Mouse (Mus musculus) monocyte, adult 5-6 weeks (primary cell): ENCODE results near the gene Znhit3. TPM values are rescaled to one million over a fixed set of nuclear protein-coding genes. Genes with fewer than 3 reads are reported as not detected.
"Not testable (repeated sequence)": the region's sequence is repeated elsewhere in the genome, so short reads cannot be mapped to it uniquely, and the experiment has no call there.

Experiments
- ATAC-seq: fragments of 153-309, 156-312 bp; replicated peaks from 2 replicates; pipeline ENCODE4 v1.8.0; 2017; ENCODE audit warnings: mild to moderate bottlenecking; ENCODE audit not compliant: low TSS enrichment, insufficient number of reproducible peaks, severe bottlenecking, poor library complexity, low FRiP score
- total RNA-seq: library from RNA; stranded (forward); fragments of 200-1000, 200-491, 200-594 nt; gene quantifications from 3 replicates; pipeline ENCODE4 v1.2.3, GENCODE M21; 2017

Gene Znhit3
- total RNA-seq, 1 experiment from 2014 or later: 8.6 TPM

- ATAC-seq: 0 out of 2 replicates have a peak, but pooled peaks have one; percentile 4
Measured at GRCm38 (mm10) chr11:84880971-84881370, 35.2 kb downstream of the Znhit3 start.

GRCm38 (mm10) chr11:84880465-84880961 is 35.7 kb downstream of the Znhit3 start:
- peak; percentile 71 for ATAC-seq

DNA sequence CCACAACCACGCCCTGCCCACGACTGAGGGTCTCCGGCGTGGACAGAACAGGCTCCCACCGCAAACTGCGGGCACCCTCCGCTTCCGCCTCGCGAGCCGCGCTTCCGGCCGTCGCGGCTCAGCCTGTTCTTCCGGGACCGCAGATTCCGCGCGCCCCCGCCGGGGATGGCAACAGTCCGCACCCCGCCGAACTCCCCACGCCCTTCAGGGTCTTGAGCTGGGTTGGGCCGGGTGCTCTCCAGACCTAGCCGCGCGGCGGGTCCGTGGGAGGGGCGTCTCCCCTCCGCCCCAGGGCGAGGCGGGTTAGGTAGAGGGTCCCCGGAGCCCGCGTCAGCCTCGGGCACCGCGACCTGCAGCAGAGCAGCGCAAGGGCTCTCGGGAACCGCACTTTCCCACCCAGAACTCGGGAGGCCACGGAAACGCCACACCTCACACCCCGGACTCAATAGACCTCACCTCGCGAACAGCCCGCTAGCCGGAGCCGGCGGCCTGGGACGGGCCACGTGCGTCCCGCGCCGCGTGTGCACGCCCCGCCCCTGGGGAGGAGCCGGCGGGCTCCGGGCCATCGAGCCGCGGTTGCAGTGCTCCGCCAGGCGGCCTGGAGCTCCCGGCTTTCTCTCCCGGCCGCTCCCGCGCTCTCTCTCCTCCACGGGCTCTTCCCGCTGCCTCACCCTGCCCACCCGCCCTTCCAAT is 36.2 kb downstream of the Znhit3 start, which contains the start of the genes Myo19 and Pigw:
Myo19 (plus strand) TSS at position 377 of the 693 bp plus-strand sequence.
Pigw (minus strand) TSS at position 514 of the 693 bp plus-strand sequence.
- peak; percentile 72 for ATAC-seq

- ATAC-seq: no peak
Measured at GRCm38 (mm10) chr11:84879007-84879771, 37.0 kb downstream of the Znhit3 start.

GRCm38 (mm10) chr11:84876020-84876419 is 40.1 kb downstream of the Znhit3 start:
- ATAC-seq: not testable (repeated sequence)

DNA sequence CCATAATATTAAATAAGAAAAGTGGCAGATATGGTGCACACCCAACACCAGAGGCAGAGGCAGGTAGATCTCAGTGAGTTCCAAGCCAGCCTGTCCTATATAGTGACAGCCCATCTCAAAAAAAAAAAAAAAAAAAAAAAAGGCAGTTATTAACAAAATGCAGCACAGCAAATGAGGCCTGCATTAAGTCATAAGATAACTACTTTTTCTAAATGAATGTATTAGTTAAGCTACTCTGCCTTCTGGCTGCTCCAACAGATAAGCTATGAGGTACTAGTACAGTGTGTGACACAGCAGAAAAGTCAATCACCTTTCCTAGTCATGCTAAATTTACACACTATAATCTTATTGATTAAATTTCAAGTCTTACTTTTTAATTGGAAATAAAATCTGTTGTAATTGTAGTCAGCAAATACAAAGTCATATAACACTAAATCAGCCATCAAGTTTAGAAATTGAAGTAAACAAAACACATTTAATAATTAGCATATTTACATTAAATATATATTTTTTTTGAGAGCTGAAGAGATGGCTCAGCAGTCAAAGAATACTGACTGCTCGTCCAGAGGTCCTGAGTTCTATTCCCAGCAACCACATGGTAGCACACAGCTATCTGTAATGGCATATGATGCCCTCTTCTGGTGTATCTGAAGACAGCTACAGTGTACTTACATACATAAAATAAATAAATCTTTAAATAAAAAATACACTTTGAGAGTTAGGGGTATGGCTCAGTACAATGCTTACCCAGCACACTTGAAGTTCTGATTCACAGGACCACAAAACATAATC is 42.9 kb downstream of the Znhit3 start:
- ATAC-seq: no peak

DNA sequence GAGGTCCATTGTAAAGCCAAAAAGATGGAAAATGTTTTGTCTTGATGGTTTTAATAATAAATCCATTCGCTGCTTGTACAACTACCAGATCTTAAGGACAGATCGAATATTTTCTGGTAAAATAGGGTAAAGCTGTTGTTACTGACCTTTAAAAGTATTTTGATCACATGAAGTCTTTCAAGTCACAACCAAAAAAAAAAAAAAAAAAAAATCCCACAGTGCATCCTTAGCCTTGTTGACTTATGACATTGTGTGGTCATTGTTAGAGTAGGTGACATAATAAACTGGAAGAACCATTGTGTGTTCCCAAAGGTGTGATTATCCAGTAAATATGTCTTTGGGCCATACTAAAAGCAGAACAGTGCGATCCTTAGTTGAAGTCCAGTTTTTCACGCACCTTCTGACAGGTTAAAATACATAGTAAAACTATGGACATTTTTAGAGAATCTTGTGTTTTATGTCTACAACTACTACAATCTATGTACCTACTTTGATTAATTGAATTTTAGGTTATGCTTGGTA is 44.6 kb downstream of the Znhit3 start:
- no peak for ATAC-seq

DNA sequence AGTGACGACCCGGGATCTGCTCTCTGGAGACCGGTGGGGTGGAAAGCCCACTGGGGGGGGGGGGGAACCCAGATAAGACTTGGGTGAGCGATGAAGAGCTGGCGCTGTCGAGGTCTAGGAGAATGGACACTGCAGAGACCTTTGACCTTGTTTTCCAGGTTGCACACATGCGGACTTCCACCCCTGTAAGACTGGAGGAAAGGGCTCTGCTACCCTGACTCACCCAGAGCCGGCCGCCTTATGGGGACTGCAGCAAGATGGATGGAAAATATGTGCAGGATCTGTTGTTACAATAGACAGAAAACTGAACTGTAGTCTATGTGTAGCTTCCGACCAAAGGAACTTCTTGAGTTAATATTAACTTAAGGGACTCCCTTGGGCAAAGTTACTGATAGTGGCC is 45.1 kb downstream of the Znhit3 start:
- no peak; the same call in 1 of the 2 replicates for ATAC-seq

DNA sequence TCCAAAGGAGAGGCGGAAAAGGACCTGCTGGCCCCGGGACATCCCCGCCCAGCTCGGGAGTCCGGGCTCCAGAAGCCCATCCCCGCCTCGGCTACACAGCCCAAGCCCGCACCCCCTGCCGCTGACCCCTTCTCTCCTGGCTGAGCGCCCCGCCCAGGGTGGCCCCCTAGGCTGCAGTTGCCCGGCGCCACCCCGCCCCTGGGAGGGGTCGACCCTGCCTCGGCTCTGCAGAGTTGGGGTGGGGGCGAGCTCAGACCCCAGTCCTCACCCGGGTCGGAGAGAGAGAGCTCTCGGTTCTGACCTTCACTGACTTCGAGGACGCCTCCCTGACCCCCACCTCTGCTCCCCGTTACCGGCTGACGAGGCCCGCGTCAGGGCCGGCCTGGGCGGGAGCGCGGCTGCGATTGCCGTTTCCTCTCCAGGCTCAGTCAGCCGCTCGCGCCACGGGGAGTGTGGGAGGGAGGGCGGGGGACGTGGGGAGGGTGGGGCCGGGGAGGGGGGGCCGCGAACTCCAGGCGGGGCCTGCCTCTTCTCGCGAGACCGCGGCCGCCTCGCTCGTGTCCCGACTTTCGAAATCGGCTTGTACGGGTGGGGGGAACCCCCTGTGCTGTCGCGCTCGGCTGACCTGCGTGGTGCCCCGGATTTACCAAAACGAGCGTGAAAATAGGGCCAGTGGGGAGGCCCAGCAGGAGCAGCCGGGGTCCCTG is 45.7 kb downstream of the Znhit3 start, which contains the start of gene Ggnbp2:
Ggnbp2 (minus strand) TSS at position 481 of the 707 bp plus-strand sequence.
- ATAC-seq: peak; percentile 69

DNA sequence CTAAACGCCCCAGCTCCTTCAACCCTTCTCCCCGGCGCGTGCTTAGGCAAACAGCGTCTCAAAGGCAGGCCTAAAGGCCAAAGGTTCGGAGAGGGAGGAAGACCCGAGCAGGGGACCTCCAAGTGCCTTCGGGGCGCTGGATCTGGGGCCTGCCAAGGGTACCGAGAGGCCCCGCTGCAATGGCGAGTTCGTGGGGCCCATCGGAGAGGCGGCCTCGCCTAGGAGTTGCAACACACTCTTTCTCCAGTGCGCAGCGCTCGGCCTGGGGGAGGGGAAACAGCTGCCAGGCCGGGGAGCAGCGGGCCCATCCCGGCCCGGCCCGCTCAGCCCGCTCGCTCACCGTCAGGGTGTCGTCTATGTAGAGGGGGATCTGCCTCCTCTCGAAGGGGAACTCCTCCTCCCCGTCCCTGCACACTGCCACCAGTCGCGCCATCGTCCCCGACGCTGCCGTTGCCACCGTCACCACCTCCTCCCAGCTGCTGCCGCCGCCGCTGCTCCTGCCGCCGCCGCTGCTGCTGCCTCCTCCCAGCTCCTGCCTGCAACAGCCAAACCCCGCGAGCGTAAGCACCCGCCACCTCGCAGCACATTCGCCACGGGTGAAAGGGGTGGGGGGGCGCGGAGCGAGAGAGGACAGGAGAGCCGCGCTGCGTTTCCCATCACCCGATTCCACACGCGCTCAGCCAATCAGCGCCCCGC is 46.5 kb downstream of the Znhit3 start:
- ATAC-seq: peak; percentile 74

- no peak for ATAC-seq
Measured at GRCm38 (mm10) chr11:84868786-84869259, 47.3 kb downstream of the Znhit3 start.

GRCm38 (mm10) chr11:84867586-84867985 is 48.6 kb downstream of the Znhit3 start:
- no peak for ATAC-seq

- ATAC-seq: no peak
Measured at GRCm38 (mm10) chr11:84865268-84865667, 50.9 kb downstream of the Znhit3 start.

Other genes with a start within 250 kb of the Znhit3 start
- gene Mrm1, start 96.9 kb downstream of the Znhit3 start, total RNA-seq: 5.7 to 8.8 TPM (median 6.3 TPM) in 3 replicates
- gene Dhrs11, start 87.4 kb downstream of the Znhit3 start, total RNA-seq: 10.3 to 11.0 TPM (median 10.3 TPM) in 3 replicates
- gene Ggnbp2, start 45.5 kb downstream of the Znhit3 start, total RNA-seq: 317 to 399 TPM (median 347 TPM) in 3 replicates
- gene Myo19, start 36.2 kb downstream of the Znhit3 start, total RNA-seq: 0.75 to 4.2 TPM (median 1.2 TPM) in 3 replicates
- 3.2 to 5.0 TPM (median 4.7 TPM) in 3 replicates for gene Pigw, start 36.1 kb downstream of the Znhit3 start, total RNA-seq
- gene Car4, start 41.4 kb upstream of the Znhit3 start, total RNA-seq: not detected in 3 replicates
- gene Usp32, start 223.8 kb upstream of the Znhit3 start, total RNA-seq: 80.2 to 120 TPM (median 84.8 TPM) in 3 replicates